Comparison of ENCODE assay signal across 17 mouse cellular contexts in genomic region chr16:63528821-63529220, GRCm38 (mm10).
"Had no signal": no experiment of that assay in that cellular context is flagged by ENCODE, and none has a peak within 500 bp of the region (broad histone marks: within the 10 kb centered on the region; RNA-seq: fewer than 3 reads in every experiment).

No protein-coding gene starts in this region.

- H3K27me3 ChIP-seq: kidney, embryonic 15.5 days; liver, embryonic 13.5 days had no signal

- H3K9ac ChIP-seq: kidney, embryonic 15.5 days; liver, embryonic 13.5 days had no signal

- H3K27ac ChIP-seq: kidney, embryonic 15.5 days; left cerebral cortex, adult 2 months; liver, embryonic 13.5 days had no signal

- DNase-seq: kidney, adult 11 months; kidney, adult 8-10 months; kidney, postnatal 25 days; layer of hippocampus, postnatal 36 days; liver, embryonic 13.5 days; lung, adult 2 months; lung, postnatal 14 days; lung, postnatal 4 days; midbrain, embryonic 14.5 days; right cerebral cortex, postnatal 25 days; spleen, adult 18-20 months; thymus, adult 18-20 months; thymus, postnatal 14 days; thymus, postnatal 4 days had no signal

- H3K4me3 ChIP-seq: kidney, embryonic 15.5 days; left cerebral cortex, adult 2 months; liver, embryonic 13.5 days had no signal

- H3K36me3 ChIP-seq: kidney, embryonic 15.5 days; liver, embryonic 13.5 days had no signal

- H3K4me1 ChIP-seq: kidney, embryonic 15.5 days; liver, embryonic 13.5 days had no signal

- H3K9me3 ChIP-seq: kidney, embryonic 15.5 days; liver, embryonic 13.5 days had no signal

- H3K4me2 ChIP-seq: kidney, embryonic 15.5 days; liver, embryonic 13.5 days; midbrain, embryonic 11.5 days had no signal
